Mouse (Mus musculus): ENCODE data around the gene Nrf1.

The Nrf1 gene

GRCm38 (mm10) chr6:30047271-30048162 is at the start of gene Nrf1:
Gene Nrf1 (plus strand): TSS chr6:30047988.
- in situ Hi-C loops (cut with MboI; ENCODE audit: unreplicated experiment in 2 of 2), result no loop called here

GRCm38 (mm10) chr6:29998140-29998539 is 49.6 kb upstream of the Nrf1 start:
- in situ Hi-C loops (cut with MboI; ENCODE audit: unreplicated experiment in 2 of 2), result no loop called here

- in situ Hi-C loops (cut with MboI; ENCODE audit: unreplicated experiment in 2 of 2), result no loop called here
These were observed 49.0 kb upstream of the Nrf1 start for GRCm38 (mm10) chr6:29998771-29999170.

- in situ Hi-C loops (cut with MboI; ENCODE audit: unreplicated experiment in 2 of 2), result no loop called here
These were observed 45.2 kb upstream of the Nrf1 start for GRCm38 (mm10) chr6:30002628-30003027.

- in situ Hi-C loops (cut with MboI; ENCODE audit: unreplicated experiment in 2 of 2), result no loop called here
These were observed 41.9 kb upstream of the Nrf1 start for GRCm38 (mm10) chr6:30005851-30006250.

- in situ Hi-C loops (cut with MboI; ENCODE audit: unreplicated experiment in 2 of 2), result no loop called here
These were observed 38.6 kb upstream of the Nrf1 start for GRCm38 (mm10) chr6:30009204-30009603.

GRCm38 (mm10) chr6:30013520-30013919 is 34.3 kb upstream of the Nrf1 start:
- in situ Hi-C loops (cut with MboI; ENCODE audit: unreplicated experiment in 2 of 2), result no loop called here

- in situ Hi-C loops (cut with MboI; ENCODE audit: unreplicated experiment in 2 of 2), result no loop called here
These were observed 33.5 kb upstream of the Nrf1 start for GRCm38 (mm10) chr6:30014187-30014864.

GRCm38 (mm10) chr6:30021241-30021640 is 26.5 kb upstream of the Nrf1 start:
- in situ Hi-C loops (cut with MboI; ENCODE audit: unreplicated experiment in 2 of 2), result no loop called here

- in situ Hi-C loops (cut with MboI; ENCODE audit: unreplicated experiment in 2 of 2), result no loop called here
These were observed 26.1 kb upstream of the Nrf1 start for GRCm38 (mm10) chr6:30021656-30022055.

- in situ Hi-C loops (cut with MboI; ENCODE audit: unreplicated experiment in 2 of 2), result no loop called here
These were observed 21.0 kb upstream of the Nrf1 start for GRCm38 (mm10) chr6:30026799-30027198.

- in situ Hi-C loops (cut with MboI; ENCODE audit: unreplicated experiment in 2 of 2), result no loop called here
These were observed 19.4 kb upstream of the Nrf1 start for GRCm38 (mm10) chr6:30028358-30028757.

GRCm38 (mm10) chr6:30035112-30035511 is 12.7 kb upstream of the Nrf1 start:
- in situ Hi-C loops (cut with MboI; ENCODE audit: unreplicated experiment in 2 of 2), result no loop called here

- in situ Hi-C loops (cut with MboI; ENCODE audit: unreplicated experiment in 2 of 2), result no loop called here
These were observed 6.3 kb upstream of the Nrf1 start for GRCm38 (mm10) chr6:30041498-30041897.

- in situ Hi-C loops (cut with MboI; ENCODE audit: unreplicated experiment in 2 of 2), result no loop called here
These were observed 5.3 kb upstream of the Nrf1 start for GRCm38 (mm10) chr6:30042483-30042882.

- in situ Hi-C loops (cut with MboI; ENCODE audit: unreplicated experiment in 2 of 2), result no loop called here
These were observed 344 bp downstream of the Nrf1 start for GRCm38 (mm10) chr6:30048163-30048500.

GRCm38 (mm10) chr6:30048501-30049353 is 939 bp downstream of the Nrf1 start:
- in situ Hi-C loops (cut with MboI; ENCODE audit: unreplicated experiment in 2 of 2), result no loop called here

- in situ Hi-C loops (cut with MboI; ENCODE audit: unreplicated experiment in 2 of 2), result no loop called here
These were observed 5.3 kb downstream of the Nrf1 start for GRCm38 (mm10) chr6:30053116-30053515.

- in situ Hi-C loops (cut with MboI; ENCODE audit: unreplicated experiment in 2 of 2), result no loop called here
These were observed 14.8 kb downstream of the Nrf1 start for GRCm38 (mm10) chr6:30062544-30062943.

GRCm38 (mm10) chr6:30065369-30065768 is 17.6 kb downstream of the Nrf1 start:
- in situ Hi-C loops (cut with MboI; ENCODE audit: unreplicated experiment in 2 of 2), result no loop called here

GRCm38 (mm10) chr6:30066746-30067145 is 19.0 kb downstream of the Nrf1 start:
- in situ Hi-C loops (cut with MboI; ENCODE audit: unreplicated experiment in 2 of 2), result no loop called here
